Mouse (Mus musculus): ENCODE measurements around the gene Tmem11. TPM values are rescaled to one million over a fixed set of nuclear protein-coding genes. Genes with fewer than 3 reads are reported as not detected.
A peak's percentile ranks its signal among the peaks of the same experiment; 100 is the strongest.

The Tmem11 gene
- polyA plus RNA-seq, 1 experiment from 2014 or later: 67.8 TPM

DNA sequence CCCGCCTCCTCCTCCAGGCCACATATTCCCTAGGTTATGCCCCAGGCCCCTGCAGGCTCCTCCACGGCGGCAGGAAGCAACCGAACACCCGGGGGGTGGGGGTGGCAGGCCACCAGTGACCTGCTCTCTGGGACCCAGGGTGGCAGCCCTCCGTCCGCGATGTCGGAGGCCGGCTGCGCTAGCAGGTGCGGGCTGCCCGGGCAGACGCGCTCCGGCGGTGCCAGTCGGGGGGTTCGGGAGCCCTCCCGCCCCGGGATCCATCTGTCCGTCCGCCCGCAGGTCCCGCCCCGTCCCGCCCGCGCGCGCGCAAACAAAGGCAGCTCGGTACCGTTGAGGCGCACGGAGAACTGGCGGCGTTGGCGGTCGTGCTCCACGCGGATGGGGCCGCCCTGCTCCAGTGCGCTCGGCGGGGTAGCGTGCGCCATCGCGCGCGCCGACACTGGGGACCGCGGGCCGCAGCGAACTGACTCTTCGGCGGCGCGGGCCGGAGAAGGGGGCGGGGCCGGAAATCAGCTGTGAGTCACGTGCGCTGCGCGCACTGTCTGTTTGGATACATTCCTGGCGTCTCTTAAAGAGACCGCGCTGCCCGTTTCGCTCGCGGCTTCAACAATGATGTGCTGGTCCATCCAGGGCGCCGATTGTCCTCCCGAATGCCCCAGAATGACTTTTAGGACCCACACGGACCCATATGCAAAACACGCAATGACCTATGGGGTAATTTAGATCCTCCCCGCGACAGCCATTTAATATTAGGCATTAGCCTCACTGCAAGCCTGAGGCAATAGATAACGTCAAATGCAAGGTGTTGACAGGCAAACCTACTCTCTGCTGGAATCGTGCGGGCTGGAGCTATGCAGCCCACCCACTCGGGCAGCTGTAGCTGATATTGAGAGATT lies 34.5 kb upstream of the Tmem11 start:
- ATAC-seq: peak; percentile 97

DNA sequence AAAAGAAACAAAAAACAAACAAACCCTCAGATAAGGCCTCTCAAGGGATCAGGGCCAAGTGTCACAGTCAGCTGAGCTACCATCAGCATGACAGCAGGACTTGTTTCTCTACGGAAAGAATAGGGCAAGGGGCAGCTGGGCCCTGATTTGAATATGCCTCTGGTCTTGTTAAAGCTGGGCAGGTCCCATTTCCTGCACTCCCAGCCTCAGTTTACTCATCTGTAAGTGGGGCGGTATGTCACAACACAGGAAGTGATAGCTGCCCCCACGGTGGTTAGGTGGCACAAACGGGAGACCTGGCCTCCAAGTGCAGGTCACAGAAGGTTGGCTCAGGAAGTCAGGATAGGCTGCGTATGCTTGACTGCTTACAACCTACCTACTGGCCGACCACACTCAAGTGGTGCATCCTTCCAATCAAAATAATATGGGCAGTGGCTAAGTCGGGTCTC lies 33.5 kb upstream of the Tmem11 start:
- Histone ChIP-seq H3K27ac (ENCODE audit: low read depth, low read length) (no peak overlapping the region), H3K36me3 (ENCODE audit: control insufficient read depth, insufficient read depth, low read length) (no peaks in the 10 kb centered on the region), H3K4me1 (ENCODE audit: control insufficient read depth, insufficient read depth, low read length) (peaks cover 13% of the 10 kb centered on the region), H3K9me3 (replicated peaks; ENCODE audit: control insufficient read depth, low read length) (no peaks in the 10 kb centered on the region), H3K4me2 (ENCODE audit: low read length) (peak overlapping the region; percentile 79), H3K4me3 (ENCODE audit: low read depth, low read length) (peak overlapping the region; percentile 95), H3K9ac (ENCODE audit: low read length) (peak overlapping the region; percentile 93), H3K27me3 (replicated peaks; ENCODE audit: control insufficient read depth, insufficient read depth, low read length) (no peaks in the 10 kb centered on the region)
- DNase-seq (ENCODE audit: low spot score) (no peak), ATAC-seq (no peak)
- WGBS: 38% methylated on average over 7 of the region's 7 CpGs

More for the DNA sequence above, 34.5 kb upstream of the Tmem11 start:
- H3K36me3 ChIP-seq (ENCODE audit: control insufficient read depth, insufficient read depth, low read length): no peaks in the 10 kb centered on the region
- peak overlapping the region; percentile 95 for H3K4me3 ChIP-seq (ENCODE audit: low read depth, low read length)
- H3K27me3 ChIP-seq (replicated peaks; ENCODE audit: control insufficient read depth, insufficient read depth, low read length): no peaks in the 10 kb centered on the region
- peak overlapping the region; percentile 88 for H3K27ac ChIP-seq (ENCODE audit: low read depth, low read length)
- peak overlapping the region; percentile 93 for H3K9ac ChIP-seq (ENCODE audit: low read length)
- H3K4me1 ChIP-seq (ENCODE audit: control insufficient read depth, insufficient read depth, low read length): peaks cover 13% of the 10 kb centered on the region
- H3K9me3 ChIP-seq (replicated peaks; ENCODE audit: control insufficient read depth, low read length): no peaks in the 10 kb centered on the region
- peak overlapping the region; percentile 79 for H3K4me2 ChIP-seq (ENCODE audit: low read length)
- DNase-seq (ENCODE audit: low spot score): peak; percentile 95
- WGBS: under 1% methylated on average over 72 of the region's 86 CpGs

DNA sequence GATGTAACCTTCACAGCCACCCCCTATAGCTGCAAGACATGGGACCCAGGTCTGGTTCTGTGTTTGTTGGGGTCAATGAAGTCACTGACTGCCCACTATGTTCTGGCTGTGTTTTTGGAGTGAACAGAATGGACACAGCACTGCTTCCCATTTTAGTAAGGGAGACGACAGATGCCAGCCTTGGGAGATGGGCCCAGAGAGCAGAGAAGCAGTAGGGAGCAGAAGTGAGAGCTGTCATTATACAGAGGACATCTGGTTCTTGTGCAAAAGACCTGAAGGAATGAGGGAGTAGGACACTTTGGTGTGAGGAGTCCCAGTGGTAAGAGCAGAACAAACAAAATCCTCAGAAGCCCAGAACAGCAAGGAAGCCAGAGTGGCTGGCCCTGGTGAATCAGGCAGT lies 30.6 kb upstream of the Tmem11 start:
- Histone ChIP-seq H3K4me3 (ENCODE audit: low read depth, low read length) (no peak overlapping the region), H3K9me3 (replicated peaks; ENCODE audit: control insufficient read depth, low read length) (no peaks in the 10 kb centered on the region), H3K4me2 (ENCODE audit: low read length) (no peak overlapping the region), H3K4me1 (ENCODE audit: control insufficient read depth, insufficient read depth, low read length) (peaks cover 13% of the 10 kb centered on the region), H3K27ac (ENCODE audit: low read depth, low read length) (no peak overlapping the region), H3K9ac (ENCODE audit: low read length) (no peak overlapping the region), H3K27me3 (replicated peaks; ENCODE audit: control insufficient read depth, insufficient read depth, low read length) (no peaks in the 10 kb centered on the region), H3K36me3 (ENCODE audit: control insufficient read depth, insufficient read depth, low read length) (peaks cover 22% of the 10 kb centered on the region)
- ATAC-seq: no peak
- WGBS: 82% methylated on average over 1 of the region's 1 CpGs
- DNase-seq (ENCODE audit: low spot score): no peak

DNA sequence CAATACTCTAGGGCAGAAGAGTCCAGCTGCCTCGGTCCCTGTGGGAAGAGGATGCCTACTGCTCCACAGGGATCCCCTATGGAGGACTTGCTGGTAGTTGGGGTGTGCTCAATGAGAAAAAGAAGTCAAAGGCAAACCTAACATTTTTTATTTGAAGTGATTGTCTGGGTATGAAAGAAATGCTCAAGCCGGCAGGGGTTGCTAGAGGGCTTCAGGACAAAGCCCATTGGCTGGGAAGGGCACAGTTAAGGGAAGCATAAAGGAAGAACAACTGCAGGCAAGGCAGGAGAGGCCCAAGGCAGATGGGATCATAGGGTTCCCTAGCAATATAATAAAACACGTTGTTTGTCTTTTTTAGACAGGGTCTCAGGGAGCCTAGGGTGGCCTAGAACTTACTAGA lies 29.0 kb upstream of the Tmem11 start:
- 62% methylated on average over 3 of the region's 3 CpGs for WGBS
- ATAC-seq: no peak
- no peak for DNase-seq (ENCODE audit: low spot score)

DNA sequence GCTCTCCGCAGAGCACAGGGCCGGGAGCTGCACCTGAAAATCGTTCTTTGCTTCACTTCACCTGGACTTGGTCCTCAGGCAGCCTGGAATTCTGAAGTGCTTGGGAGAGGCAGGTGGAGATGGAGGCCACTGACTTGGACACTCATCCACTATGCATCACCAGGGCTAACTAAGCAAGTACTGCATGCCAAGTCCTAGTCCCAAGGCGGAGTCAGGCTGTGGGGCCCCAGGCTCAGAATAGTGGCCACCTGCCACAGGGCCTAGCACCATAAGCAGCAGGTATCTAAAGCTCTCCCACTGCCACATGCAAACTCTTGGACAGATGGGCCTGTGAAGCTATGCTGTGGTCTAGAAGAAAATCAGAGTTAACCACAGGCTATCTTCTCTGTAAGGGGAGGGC lies 27.4 kb upstream of the Tmem11 start:
- Histone ChIP-seq H3K36me3 (ENCODE audit: control insufficient read depth, insufficient read depth, low read length) (peaks cover 42% of the 10 kb centered on the region), H3K9ac (ENCODE audit: low read length) (no peak overlapping the region), H3K4me1 (ENCODE audit: control insufficient read depth, insufficient read depth, low read length) (peaks cover 2% of the 10 kb centered on the region; the same call in 1 of the 2 replicates), H3K4me3 (ENCODE audit: low read depth, low read length) (no peak overlapping the region), H3K4me2 (ENCODE audit: low read length) (no peak overlapping the region), H3K27me3 (replicated peaks; ENCODE audit: control insufficient read depth, insufficient read depth, low read length) (no peaks in the 10 kb centered on the region), H3K27ac (ENCODE audit: low read depth, low read length) (no peak overlapping the region), H3K9me3 (replicated peaks; ENCODE audit: control insufficient read depth, low read length) (no peaks in the 10 kb centered on the region)
- ATAC-seq (no peak), DNase-seq (ENCODE audit: low spot score) (no peak)
- WGBS: 92% methylated on average over 4 of the region's 4 CpGs

More for the DNA sequence above, 29.0 kb upstream of the Tmem11 start:
- Histone ChIP-seq H3K4me3 (ENCODE audit: low read depth, low read length) (no peak overlapping the region), H3K9me3 (replicated peaks; ENCODE audit: control insufficient read depth, low read length) (no peaks in the 10 kb centered on the region), H3K27me3 (replicated peaks; ENCODE audit: control insufficient read depth, insufficient read depth, low read length) (no peaks in the 10 kb centered on the region), H3K9ac (ENCODE audit: low read length) (no peak overlapping the region), H3K36me3 (ENCODE audit: control insufficient read depth, insufficient read depth, low read length) (peaks cover 37% of the 10 kb centered on the region), H3K27ac (ENCODE audit: low read depth, low read length) (no peak overlapping the region), H3K4me1 (ENCODE audit: control insufficient read depth, insufficient read depth, low read length) (peaks cover 13% of the 10 kb centered on the region), H3K4me2 (ENCODE audit: low read length) (no peak overlapping the region)

DNA sequence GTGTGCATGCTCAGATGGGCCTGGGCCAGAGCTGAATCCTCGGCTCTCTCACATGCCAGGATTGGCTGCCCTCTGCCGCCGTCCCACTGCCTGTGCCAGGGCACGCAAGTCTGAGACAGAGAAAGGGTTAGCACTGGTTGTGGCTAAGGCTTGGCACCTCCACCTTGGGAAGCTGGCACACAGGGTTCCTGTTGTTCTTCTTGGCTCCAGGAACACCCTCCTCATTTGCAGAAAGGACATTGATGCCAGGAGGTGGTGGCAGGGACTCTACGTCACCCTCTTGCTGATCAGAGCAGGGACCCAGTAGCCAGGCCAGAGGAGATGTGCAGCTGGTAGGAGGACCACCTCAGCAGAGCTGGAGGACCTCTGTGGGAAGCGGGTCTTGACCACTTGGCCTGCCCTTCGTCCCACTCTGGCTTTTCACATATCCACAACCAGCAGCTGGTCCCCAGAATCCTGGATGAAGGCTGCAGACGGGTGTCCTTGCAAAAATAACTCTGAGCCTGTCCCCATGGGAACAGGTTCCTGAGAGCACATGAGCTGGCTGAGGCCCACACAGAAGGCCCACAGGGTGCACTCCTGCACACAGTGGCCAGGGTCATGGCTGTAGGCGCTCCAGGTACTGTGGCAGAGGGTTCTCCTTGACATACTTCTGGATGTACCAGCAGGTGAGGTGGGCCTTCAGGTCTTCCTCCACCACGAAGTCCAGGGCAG lies 26.5 kb upstream of the Tmem11 start:
- ATAC-seq (no peak), DNase-seq (ENCODE audit: low spot score) (no peak)
- Histone ChIP-seq H3K9me3 (replicated peaks; ENCODE audit: control insufficient read depth, low read length) (no peaks in the 10 kb centered on the region), H3K27me3 (replicated peaks; ENCODE audit: control insufficient read depth, insufficient read depth, low read length) (no peaks in the 10 kb centered on the region), H3K4me3 (ENCODE audit: low read depth, low read length) (no peak overlapping the region), H3K9ac (ENCODE audit: low read length) (no peak overlapping the region), H3K4me1 (ENCODE audit: control insufficient read depth, insufficient read depth, low read length) (no peaks in the 10 kb centered on the region), H3K36me3 (ENCODE audit: control insufficient read depth, insufficient read depth, low read length) (peaks cover 42% of the 10 kb centered on the region), H3K4me2 (ENCODE audit: low read length) (no peak overlapping the region), H3K27ac (ENCODE audit: low read depth, low read length) (no peak overlapping the region)
- 90% methylated on average over 10 of the region's 10 CpGs for WGBS

DNA sequence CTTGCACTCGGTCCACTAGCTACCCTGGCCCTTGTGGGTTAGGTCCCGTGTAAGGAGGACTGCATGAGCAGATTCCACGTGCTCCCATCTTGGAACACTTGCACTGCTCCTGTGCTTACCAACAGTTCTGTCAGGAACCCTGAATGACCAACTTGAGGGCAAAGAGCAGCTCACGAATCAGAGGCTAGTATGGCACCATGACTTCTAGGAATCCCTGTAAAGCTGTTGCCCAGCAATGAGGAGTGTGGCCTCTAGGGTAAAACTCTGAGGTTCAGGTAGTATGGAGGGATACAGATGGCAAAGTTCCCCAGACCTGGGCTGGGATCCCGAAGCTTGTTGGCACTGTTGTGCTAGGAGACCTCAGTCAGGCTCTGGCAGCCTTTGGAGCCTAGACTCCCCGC lies 24.6 kb upstream of the Tmem11 start:
- no peak for ATAC-seq
- H3K36me3 ChIP-seq (ENCODE audit: control insufficient read depth, insufficient read depth, low read length): peaks cover 42% of the 10 kb centered on the region
- no peak overlapping the region for H3K27ac ChIP-seq (ENCODE audit: low read depth, low read length)
- H3K9me3 ChIP-seq (replicated peaks; ENCODE audit: control insufficient read depth, low read length): no peaks in the 10 kb centered on the region
- no peak overlapping the region for H3K9ac ChIP-seq (ENCODE audit: low read length)
- no peaks in the 10 kb centered on the region for H3K27me3 ChIP-seq (replicated peaks; ENCODE audit: control insufficient read depth, insufficient read depth, low read length)
- 87% methylated on average over 6 of the region's 6 CpGs for WGBS
- H3K4me1 ChIP-seq (ENCODE audit: control insufficient read depth, insufficient read depth, low read length): no peaks in the 10 kb centered on the region
- DNase-seq (ENCODE audit: low spot score): no peak
- H3K4me2 ChIP-seq (ENCODE audit: low read length): no peak overlapping the region
- no peak overlapping the region for H3K4me3 ChIP-seq (ENCODE audit: low read depth, low read length)

DNA sequence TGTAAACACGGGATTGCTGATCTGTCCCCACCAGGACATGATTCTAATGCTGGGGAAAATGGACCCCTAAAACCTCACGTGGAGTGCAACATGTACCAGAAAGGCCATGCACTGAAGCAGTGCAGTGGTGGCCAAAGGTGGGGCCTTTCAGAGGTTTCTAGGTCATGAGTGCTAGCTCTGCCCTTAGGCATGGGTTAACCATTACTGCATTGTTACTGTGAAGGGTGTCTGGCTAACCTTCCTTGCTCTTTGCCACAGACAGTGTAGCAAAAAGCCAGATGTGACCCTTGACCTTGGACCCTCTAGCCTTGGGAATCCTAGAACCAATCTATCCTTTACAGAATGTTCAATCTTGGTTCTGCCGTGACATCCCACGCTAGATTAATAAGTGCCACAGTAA lies 23.4 kb upstream of the Tmem11 start:
- DNase-seq (ENCODE audit: low spot score) (no peak), ATAC-seq (no peak)
- H3K36me3 ChIP-seq (ENCODE audit: control insufficient read depth, insufficient read depth, low read length): peaks cover 42% of the 10 kb centered on the region
- no peak overlapping the region for H3K27ac ChIP-seq (ENCODE audit: low read depth, low read length)
- no peaks in the 10 kb centered on the region for H3K9me3 ChIP-seq (replicated peaks; ENCODE audit: control insufficient read depth, low read length)
- no peak overlapping the region for H3K9ac ChIP-seq (ENCODE audit: low read length)
- H3K4me1 ChIP-seq (ENCODE audit: control insufficient read depth, insufficient read depth, low read length): no peaks in the 10 kb centered on the region
- no peak overlapping the region for H3K4me2 ChIP-seq (ENCODE audit: low read length)
- H3K4me3 ChIP-seq (ENCODE audit: low read depth, low read length): no peak overlapping the region
- no peaks in the 10 kb centered on the region for H3K27me3 ChIP-seq (replicated peaks; ENCODE audit: control insufficient read depth, insufficient read depth, low read length)
- WGBS: 82% methylated on average over 4 of the region's 4 CpGs

DNA sequence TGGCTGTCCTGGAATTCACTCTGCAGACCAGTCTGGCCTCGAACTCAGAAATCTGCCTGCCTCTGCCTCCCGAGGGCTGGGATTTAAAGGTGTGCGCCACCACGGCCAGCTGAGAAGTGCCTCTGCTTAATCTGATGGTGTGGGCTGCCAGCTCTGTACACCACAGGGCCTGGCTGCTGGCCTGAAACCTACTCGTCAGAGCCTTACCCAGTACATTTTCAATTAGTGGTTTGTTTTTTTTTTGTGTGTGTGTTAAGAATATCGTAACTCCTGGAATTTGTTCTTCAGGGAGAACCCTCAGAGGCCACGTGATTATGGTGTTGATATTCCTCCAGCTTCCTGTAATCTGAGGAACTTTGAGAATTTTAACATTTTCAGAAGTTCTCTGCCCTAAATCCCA lies 22.9 kb upstream of the Tmem11 start:
- ATAC-seq (no peak), DNase-seq (ENCODE audit: low spot score) (no peak)
- no peak overlapping the region for H3K9ac ChIP-seq (ENCODE audit: low read length)
- H3K27me3 ChIP-seq (replicated peaks; ENCODE audit: control insufficient read depth, insufficient read depth, low read length): no peaks in the 10 kb centered on the region
- 88% methylated on average over 7 of the region's 7 CpGs for WGBS
- no peaks in the 10 kb centered on the region for H3K4me1 ChIP-seq (ENCODE audit: control insufficient read depth, insufficient read depth, low read length)
- no peaks in the 10 kb centered on the region for H3K9me3 ChIP-seq (replicated peaks; ENCODE audit: control insufficient read depth, low read length)
- no peak overlapping the region for H3K4me3 ChIP-seq (ENCODE audit: low read depth, low read length)
- no peak overlapping the region for H3K4me2 ChIP-seq (ENCODE audit: low read length)
- no peak overlapping the region for H3K27ac ChIP-seq (ENCODE audit: low read depth, low read length)
- peaks cover 42% of the 10 kb centered on the region for H3K36me3 ChIP-seq (ENCODE audit: control insufficient read depth, insufficient read depth, low read length)
